Mouse (Mus musculus) kidney, adult 2 months (tissue): ENCODE results near the gene Ccr10. TPM values are rescaled to one million over a fixed set of nuclear protein-coding genes. Genes with fewer than 3 reads are reported as not detected.

ENCODE experiments used
- DNase-seq: peaks from one replicate; pipeline ENCODE4 v3.0.0; 2021
- H3K27ac ChIP-seq: fragments of 200-500 bp; 2 replicates; pipeline ENCODE4 v1.5.1; 2012; ENCODE audit warnings: low read depth, low read length, control low read depth, inconsistent platforms; ENCODE audit not compliant: insufficient read depth
- H3K27me3 ChIP-seq: fragments of 200-500 bp; replicated peaks from 2 replicates; pipeline ENCODE4 v1.6.1; 2012; ENCODE audit warnings: mild to moderate bottlenecking, moderate library complexity, low read length, inconsistent platforms; ENCODE audit not compliant: control insufficient read depth, insufficient read depth
- H3K36me3 ChIP-seq: fragments of 200-500 bp; 2 replicates; pipeline ENCODE4 v1.6.1; 2012; ENCODE audit warnings: mild to moderate bottlenecking, moderate library complexity, low read length, inconsistent platforms; ENCODE audit not compliant: control insufficient read depth, insufficient read depth
- H3K4me1 ChIP-seq: fragments of 200-500 bp; 2 replicates; pipeline ENCODE4 v1.6.1; 2011; ENCODE audit warnings: low read length; ENCODE audit not compliant: control insufficient read depth, insufficient read depth
- H3K4me3 ChIP-seq: fragments of 200-500 bp; 2 replicates; pipeline ENCODE4 v1.5.1; 2011; ENCODE audit warnings: mild to moderate bottlenecking, low read depth, low read length, control low read depth; ENCODE audit not compliant: insufficient read depth
- CTCF ChIP-seq: fragments of 200-500 bp; conservative IDR thresholded peaks from 2 replicates; pipeline ENCODE4 v1.5.1; 2011; ENCODE audit warnings: low read depth, mild to moderate bottlenecking, control low read depth, low read length, moderate library complexity, mixed read lengths; ENCODE audit not compliant: insufficient read depth, insufficient read length
- POLR2A ChIP-seq: fragments of 200-500 bp; IDR thresholded peaks from one replicate; pipeline ENCODE4 v1.6.1; 2011; ENCODE audit warnings: low read depth, low read length, control low read depth
- WGBS: fragments of 180-500 bp; shearing (Covaris S2); methylation state at CpG from one replicate; pipeline ENCODE4 v1.1.7; 2018; 5-methylcytosine and 5-hydroxymethylcytosine counted together
- polyA plus RNA-seq: library from polyadenylated mRNA; depleted of rRNA; stranded (reverse); fragments of >200 nt; gene quantifications from 2 replicates; pipeline ENCODE4 v1.2.3, GENCODE M21; 2012; rRNA removed

The Ccr10 gene
- polyA plus RNA-seq: 0.33 and 0.34 TPM in 2 replicates

DNA sequence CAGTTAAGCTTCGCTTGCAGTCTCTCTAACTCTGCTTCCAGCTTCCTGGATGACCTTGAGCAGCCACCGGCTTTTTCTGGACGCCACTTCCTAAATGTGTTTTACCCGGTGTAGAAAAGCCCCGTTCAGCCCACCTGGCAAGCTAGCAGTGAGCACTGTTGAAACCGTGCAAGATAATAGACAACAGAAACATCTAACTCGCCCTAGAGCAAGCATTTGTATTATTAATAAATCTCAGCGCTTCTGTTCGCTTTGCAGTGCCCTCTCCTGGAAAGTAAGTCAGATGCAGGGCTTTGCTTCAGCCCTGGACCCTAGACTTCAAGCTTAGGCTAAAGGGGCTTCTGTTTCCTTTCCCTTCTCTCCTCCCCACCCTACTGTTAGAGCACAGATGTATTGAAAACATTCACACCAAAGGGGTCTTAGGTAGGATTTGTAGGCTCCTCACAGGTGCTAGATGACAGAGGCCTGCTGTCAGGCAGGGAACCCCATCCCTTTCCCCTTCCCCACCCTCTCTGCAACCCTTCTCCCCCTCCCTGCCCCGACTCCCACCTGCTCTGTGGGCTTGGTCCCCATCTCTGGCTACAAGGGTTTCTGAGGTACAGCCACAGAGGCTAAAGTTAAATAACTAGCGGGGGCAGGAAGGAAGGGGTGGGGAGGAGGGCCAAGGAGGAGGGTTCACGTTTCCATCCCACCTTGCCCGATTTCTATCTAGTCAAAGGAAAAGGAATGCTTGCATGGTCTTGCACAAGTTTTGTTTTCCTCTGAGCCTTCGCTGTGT is at the start of gene Ccr10:
Gene Ccr10 (minus strand): TSS at position 593 of the 778 bp plus-strand sequence.
- no peaks in the 10 kb centered on the region for H3K36me3 ChIP-seq
- H3K27ac ChIP-seq: no peak within 1 kb of the TSS
- H3K4me1 ChIP-seq: peaks cover 22% of the 10 kb centered on the region; the same call in 1 of the 2 replicates
- TF ChIP-seq POLR2A: no peak
- TF ChIP-seq CTCF: peak; percentile 42
- 28% methylated on average over 14 of the region's 14 CpGs for WGBS
- H3K4me3 ChIP-seq: peak within 1 kb of the TSS; percentile 51
- no peak for DNase-seq
- H3K27me3 ChIP-seq: no peaks in the 10 kb centered on the region

- Histone ChIP-seq H3K4me1 (peaks cover 10% of the 10 kb centered on the region; the same call in 1 of the 2 replicates), H3K36me3 (no peaks in the 10 kb centered on the region; the same call in 1 of the 2 replicates), H3K27me3 (no peaks in the 10 kb centered on the region), H3K4me3 (no peak overlapping the region), H3K27ac (no peak overlapping the region)
- 74% methylated on average over 3 of the region's 3 CpGs for WGBS
- TF ChIP-seq POLR2A (no peak), CTCF (no peak)
- DNase-seq: no peak
Measured at GRCm38 (mm10) chr11:101224337-101224736, 49.1 kb upstream of the Ccr10 start.

GRCm38 (mm10) chr11:101221306-101221986 is 46.2 kb upstream of the Ccr10 start:
- Histone ChIP-seq H3K4me3 (no peak overlapping the region), H3K27me3 (no peaks in the 10 kb centered on the region), H3K27ac (peak overlapping the region; percentile 73), H3K4me1 (peaks cover 23% of the 10 kb centered on the region; the same call in 1 of the 2 replicates), H3K36me3 (no peaks in the 10 kb centered on the region; the same call in 1 of the 2 replicates)
- DNase-seq: peak; percentile 12
- TF ChIP-seq POLR2A (no peak), CTCF (no peak)
- WGBS: 61% methylated on average over 8 of the region's 8 CpGs

DNA sequence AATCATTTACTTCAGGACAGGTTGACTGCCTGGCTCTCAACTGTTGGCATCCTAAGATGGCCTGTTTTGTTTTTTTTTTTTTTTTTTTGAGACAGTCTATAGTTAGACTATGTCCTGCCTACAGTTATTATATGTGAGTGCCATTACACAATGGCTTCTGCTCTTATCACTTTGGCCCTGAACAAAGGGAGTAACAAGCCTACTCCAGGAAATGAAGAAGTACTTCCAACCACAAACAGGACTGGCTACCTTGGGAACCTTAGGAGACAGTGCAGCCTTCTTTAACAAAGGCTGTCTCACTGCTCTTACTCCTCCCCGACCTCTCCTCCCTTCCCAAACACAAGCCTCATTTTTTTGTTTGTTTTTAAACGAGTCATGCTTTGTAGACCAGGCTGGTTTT is 45.6 kb upstream of the Ccr10 start:
- no peaks in the 10 kb centered on the region; the same call in 1 of the 2 replicates for H3K36me3 ChIP-seq
- no peaks in the 10 kb centered on the region for H3K27me3 ChIP-seq
- TF ChIP-seq CTCF (no peak), POLR2A (no peak)
- no peak for DNase-seq
- no peak overlapping the region for H3K4me3 ChIP-seq
- WGBS: 38% methylated on average over 2 of the region's 2 CpGs
- peak overlapping the region; percentile 73 for H3K27ac ChIP-seq
- H3K4me1 ChIP-seq: peaks cover 23% of the 10 kb centered on the region; the same call in 1 of the 2 replicates

- 39% methylated on average over 10 of the region's 10 CpGs for WGBS
- Histone ChIP-seq H3K4me1 (peaks cover 18% of the 10 kb centered on the region; the same call in 1 of the 2 replicates), H3K27me3 (no peaks in the 10 kb centered on the region), H3K27ac (peak overlapping the region; percentile 29), H3K36me3 (peaks cover 2% of the 10 kb centered on the region; the same call in 1 of the 2 replicates), H3K4me3 (no peak overlapping the region)
- TF ChIP-seq CTCF: no peak
- no peak for TF ChIP-seq POLR2A
- peak; percentile 84 for DNase-seq
Measured at GRCm38 (mm10) chr11:101218436-101219055, 43.3 kb upstream of the Ccr10 start.

GRCm38 (mm10) chr11:101216936-101217335 is 41.7 kb upstream of the Ccr10 start:
- DNase-seq: peak; percentile 69
- H3K4me1 ChIP-seq: peaks cover 18% of the 10 kb centered on the region; the same call in 1 of the 2 replicates
- H3K4me3 ChIP-seq: no peak overlapping the region
- H3K36me3 ChIP-seq: peaks cover 2% of the 10 kb centered on the region; the same call in 1 of the 2 replicates
- 0 out of 2 replicates have a peak overlapping the region, but pooled peaks have one; percentile 41 for H3K27ac ChIP-seq
- TF ChIP-seq POLR2A: no peak
- no peak for TF ChIP-seq CTCF
- WGBS: 55% methylated on average over 5 of the region's 5 CpGs
- H3K27me3 ChIP-seq: no peaks in the 10 kb centered on the region
